Mouse (Mus musculus): ENCODE results near the gene Hmgcll1. TPM values are rescaled to one million over a fixed set of nuclear protein-coding genes. Genes with fewer than 3 reads are reported as not detected.

The Hmgcll1 gene
- total RNA-seq, 1 experiment: 3.8 TPM

DNA sequence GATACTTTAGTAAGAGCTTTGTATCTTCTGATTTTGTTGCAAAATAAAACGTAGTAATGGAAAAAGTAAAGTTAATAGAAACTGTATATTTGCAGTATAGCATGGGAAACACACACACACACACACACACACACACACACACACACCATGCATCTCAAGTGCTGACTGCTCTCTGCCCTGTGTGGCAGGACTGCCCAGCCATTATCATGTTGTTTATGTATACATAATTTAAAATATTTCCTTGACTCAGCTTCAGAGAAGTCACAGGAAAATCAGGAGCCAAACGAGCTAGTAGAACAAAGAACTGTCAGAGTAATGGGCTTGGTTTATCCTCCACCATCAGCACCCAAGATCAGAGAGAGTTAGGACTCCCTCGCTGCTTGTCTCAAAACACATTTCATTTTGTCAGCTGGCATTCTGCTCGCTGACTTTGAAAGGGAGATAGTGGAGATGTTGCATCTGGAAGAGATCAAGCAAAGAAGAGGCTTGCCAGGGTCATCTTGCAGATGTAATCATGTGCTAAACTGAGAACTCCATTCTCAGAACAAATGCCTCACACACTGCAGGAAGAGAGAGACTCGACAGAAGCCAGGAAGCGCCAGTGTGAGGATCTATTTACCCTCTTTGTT lies 7.2 kb upstream of the Hmgcll1 start:
- Histone ChIP-seq H3K9ac (ENCODE audit: insufficient read depth, low read depth, low read length, poor library complexity, severe bottlenecking) (no peak overlapping the region), H3K36me3 (ENCODE audit: control insufficient read depth, insufficient read depth, low read length, poor library complexity, severe bottlenecking) (no peaks in the 10 kb centered on the region), H3K27ac (ENCODE audit: insufficient read depth, low read depth, low read length, poor library complexity, severe bottlenecking) (no peak overlapping the region), H3K4me1 (ENCODE audit: control insufficient read depth in 2 of 2, insufficient read depth in 2 of 2, low read length in 2 of 2, poor library complexity in 1 of 2) (no peaks in the 10 kb centered on the region), H3K9me3 (ENCODE audit: control insufficient read depth, insufficient read depth, low read depth, low read length) (no peaks in the 10 kb centered on the region), H3K4me3 (ENCODE audit: insufficient read depth in 1 of 2, low read depth in 1 of 2, low read length in 2 of 2, poor library complexity in 1 of 2, severe bottlenecking in 1 of 2) (no peak overlapping the region)
- TF ChIP-seq ZC3H11A (IDR thresholded peaks at IDR 0.05; ENCODE audit: borderline replicate concordance, low read depth, low read length): no peak
- TF ChIP-seq HCFC1 (IDR thresholded peaks at IDR 0.05; ENCODE audit: borderline replicate concordance, insufficient read depth, low read length): no peak
- no peak for TF ChIP-seq MAFK (IDR thresholded peaks at IDR 0.05; ENCODE audit: insufficient read depth, low read depth, low read length)
- TF ChIP-seq ZNF384 (IDR thresholded peaks at IDR 0.05; ENCODE audit: low read depth, low read length): no peak
- no peak for TF ChIP-seq CHD2 (IDR thresholded peaks at IDR 0.05; ENCODE audit: low read depth, low read length)
- no peak for DNase-seq (ENCODE audit: low read depth, low spot score)
- in situ Hi-C loops (cut with MboI; ENCODE audit: low sequenced_read_pairs in 2 of 2, unreplicated experiment in 2 of 2): no loop called here

- H3K9me3 ChIP-seq (ENCODE audit: control insufficient read depth, insufficient read depth, low read depth, low read length): no peaks in the 10 kb centered on the region
- TF ChIP-seq CHD2 (IDR thresholded peaks at IDR 0.05; ENCODE audit: low read depth, low read length): no peak
- TF ChIP-seq ZNF384 (IDR thresholded peaks at IDR 0.05; ENCODE audit: low read depth, low read length): no peak
- TF ChIP-seq ZC3H11A (IDR thresholded peaks at IDR 0.05; ENCODE audit: borderline replicate concordance, low read depth, low read length): no peak
- no peak for TF ChIP-seq HCFC1 (IDR thresholded peaks at IDR 0.05; ENCODE audit: borderline replicate concordance, insufficient read depth, low read length)
- TF ChIP-seq MAFK (IDR thresholded peaks at IDR 0.05; ENCODE audit: insufficient read depth, low read depth, low read length): no peak
- in situ Hi-C loops (cut with MboI; ENCODE audit: low sequenced_read_pairs in 2 of 2, unreplicated experiment in 2 of 2): no loop called here
- H3K9ac ChIP-seq (ENCODE audit: insufficient read depth, low read depth, low read length, poor library complexity, severe bottlenecking): no peak overlapping the region
- no peak overlapping the region for H3K4me3 ChIP-seq (ENCODE audit: insufficient read depth in 1 of 2, low read depth in 1 of 2, low read length in 2 of 2, poor library complexity in 1 of 2, severe bottlenecking in 1 of 2)
- no peaks in the 10 kb centered on the region for H3K36me3 ChIP-seq (ENCODE audit: control insufficient read depth, insufficient read depth, low read length, poor library complexity, severe bottlenecking)
- H3K27ac ChIP-seq (ENCODE audit: insufficient read depth, low read depth, low read length, poor library complexity, severe bottlenecking): no peak overlapping the region
- no peak for DNase-seq (ENCODE audit: low read depth, low spot score)
- H3K4me1 ChIP-seq (ENCODE audit: control insufficient read depth in 2 of 2, insufficient read depth in 2 of 2, low read length in 2 of 2, poor library complexity in 1 of 2): no peaks in the 10 kb centered on the region
Observed at GRCm38 (mm10) chr9:76013789-76014188, 866 bp upstream of the Hmgcll1 start.

DNA sequence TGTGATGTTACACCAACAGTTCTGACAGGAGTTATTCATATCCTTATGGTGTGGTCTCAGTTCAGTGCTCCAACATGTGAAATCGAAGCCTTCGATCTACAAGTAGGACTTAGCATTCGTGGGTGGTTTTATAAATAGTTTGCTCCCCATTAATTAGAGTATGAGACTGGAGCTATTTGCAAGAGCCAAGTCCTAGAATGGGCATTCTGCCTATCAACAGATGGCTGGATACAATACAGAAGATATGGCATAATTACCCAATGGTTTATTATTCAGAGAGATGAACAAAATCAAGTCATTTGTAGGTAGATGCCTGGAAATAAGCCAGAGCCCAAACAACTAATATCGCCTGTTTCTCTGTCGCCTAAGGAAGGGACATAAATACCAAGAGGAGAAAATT lies 1.3 kb downstream of the Hmgcll1 start:
- in situ Hi-C loops (cut with MboI; ENCODE audit: low sequenced_read_pairs in 2 of 2, unreplicated experiment in 2 of 2): no loop called here
- no peak for TF ChIP-seq HCFC1 (IDR thresholded peaks at IDR 0.05; ENCODE audit: borderline replicate concordance, insufficient read depth, low read length)
- no peak for TF ChIP-seq ZC3H11A (IDR thresholded peaks at IDR 0.05; ENCODE audit: borderline replicate concordance, low read depth, low read length)
- TF ChIP-seq ZNF384 (IDR thresholded peaks at IDR 0.05; ENCODE audit: low read depth, low read length): no peak
- DNase-seq (ENCODE audit: low read depth, low spot score): no peak
- Histone ChIP-seq H3K27ac (ENCODE audit: insufficient read depth, low read depth, low read length, poor library complexity, severe bottlenecking) (no peak overlapping the region), H3K9me3 (ENCODE audit: control insufficient read depth, insufficient read depth, low read depth, low read length) (no peaks in the 10 kb centered on the region), H3K9ac (ENCODE audit: insufficient read depth, low read depth, low read length, poor library complexity, severe bottlenecking) (no peak overlapping the region), H3K36me3 (ENCODE audit: control insufficient read depth, insufficient read depth, low read length, poor library complexity, severe bottlenecking) (no peaks in the 10 kb centered on the region), H3K4me3 (ENCODE audit: insufficient read depth in 1 of 2, low read depth in 1 of 2, low read length in 2 of 2, poor library complexity in 1 of 2, severe bottlenecking in 1 of 2) (no peak overlapping the region), H3K4me1 (ENCODE audit: control insufficient read depth in 2 of 2, insufficient read depth in 2 of 2, low read length in 2 of 2, poor library complexity in 1 of 2) (no peaks in the 10 kb centered on the region)

DNA sequence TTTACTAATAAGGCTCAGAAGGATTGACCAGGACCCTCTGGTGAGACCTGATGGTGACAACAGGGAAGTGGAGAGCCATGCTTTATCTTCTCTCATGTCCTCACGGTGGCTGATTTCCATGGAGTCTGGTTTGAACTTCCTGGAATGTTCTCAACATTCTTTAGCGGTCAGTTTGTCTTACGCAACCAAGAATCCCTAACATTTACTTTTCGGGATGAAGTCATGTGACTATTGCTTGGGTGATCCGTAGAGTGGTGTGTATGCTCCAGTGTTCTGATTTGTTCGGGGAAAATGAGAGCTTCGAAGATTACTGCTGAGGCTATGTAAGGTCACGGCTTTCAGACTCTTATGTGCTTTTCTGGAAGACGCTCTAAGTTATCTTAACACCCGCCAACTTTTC lies 1.9 kb downstream of the Hmgcll1 start:
- TF ChIP-seq ZC3H11A (IDR thresholded peaks at IDR 0.05; ENCODE audit: borderline replicate concordance, low read depth, low read length): no peak
- no peak for TF ChIP-seq HCFC1 (IDR thresholded peaks at IDR 0.05; ENCODE audit: borderline replicate concordance, insufficient read depth, low read length)
- TF ChIP-seq CHD2 (IDR thresholded peaks at IDR 0.05; ENCODE audit: low read depth, low read length): no peak
- TF ChIP-seq MAFK (IDR thresholded peaks at IDR 0.05; ENCODE audit: insufficient read depth, low read depth, low read length): no peak
- TF ChIP-seq ZNF384 (IDR thresholded peaks at IDR 0.05; ENCODE audit: low read depth, low read length): no peak
- H3K4me3 ChIP-seq (ENCODE audit: insufficient read depth in 1 of 2, low read depth in 1 of 2, low read length in 2 of 2, poor library complexity in 1 of 2, severe bottlenecking in 1 of 2): no peak overlapping the region
- H3K36me3 ChIP-seq (ENCODE audit: control insufficient read depth, insufficient read depth, low read length, poor library complexity, severe bottlenecking): no peaks in the 10 kb centered on the region
- no peaks in the 10 kb centered on the region for H3K9me3 ChIP-seq (ENCODE audit: control insufficient read depth, insufficient read depth, low read depth, low read length)
- no peak for DNase-seq (ENCODE audit: low read depth, low spot score)
- no peak overlapping the region for H3K27ac ChIP-seq (ENCODE audit: insufficient read depth, low read depth, low read length, poor library complexity, severe bottlenecking)
- in situ Hi-C loops (cut with MboI; ENCODE audit: low sequenced_read_pairs in 2 of 2, unreplicated experiment in 2 of 2): no loop called here
- no peaks in the 10 kb centered on the region for H3K4me1 ChIP-seq (ENCODE audit: control insufficient read depth in 2 of 2, insufficient read depth in 2 of 2, low read length in 2 of 2, poor library complexity in 1 of 2)
- no peak overlapping the region for H3K9ac ChIP-seq (ENCODE audit: insufficient read depth, low read depth, low read length, poor library complexity, severe bottlenecking)

DNA sequence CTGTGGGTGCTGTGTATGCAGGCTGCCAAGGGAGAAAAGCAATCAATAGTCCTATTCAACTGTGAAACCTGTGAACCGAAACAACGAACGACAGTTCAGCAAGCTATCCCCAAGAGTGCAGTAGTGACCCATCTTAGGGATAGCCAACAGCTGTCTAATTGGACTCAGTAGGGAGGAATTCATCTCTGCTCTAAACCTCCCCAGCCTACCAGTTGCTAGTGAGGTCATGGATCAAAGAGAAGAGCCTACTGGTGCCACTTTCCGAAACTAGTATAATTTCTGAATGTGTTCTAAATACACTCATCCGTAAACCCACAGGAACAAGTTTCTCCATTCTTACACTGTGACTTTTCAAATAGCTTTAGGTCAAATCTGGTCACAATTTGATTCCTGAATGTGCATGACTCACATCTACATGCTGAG lies 8.9 kb downstream of the Hmgcll1 start:
- TF ChIP-seq ZNF384 (IDR thresholded peaks at IDR 0.05; ENCODE audit: low read depth, low read length) (no peak), HCFC1 (IDR thresholded peaks at IDR 0.05; ENCODE audit: borderline replicate concordance, insufficient read depth, low read length) (no peak), CHD2 (IDR thresholded peaks at IDR 0.05; ENCODE audit: low read depth, low read length) (no peak), MAFK (IDR thresholded peaks at IDR 0.05; ENCODE audit: insufficient read depth, low read depth, low read length) (no peak), ZC3H11A (IDR thresholded peaks at IDR 0.05; ENCODE audit: borderline replicate concordance, low read depth, low read length) (no peak)
- H3K4me1 ChIP-seq (ENCODE audit: control insufficient read depth in 2 of 2, insufficient read depth in 2 of 2, low read length in 2 of 2, poor library complexity in 1 of 2): no peaks in the 10 kb centered on the region
- in situ Hi-C loops (cut with MboI; ENCODE audit: low sequenced_read_pairs in 2 of 2, unreplicated experiment in 2 of 2): no loop called here
- no peak overlapping the region for H3K4me3 ChIP-seq (ENCODE audit: insufficient read depth in 1 of 2, low read depth in 1 of 2, low read length in 2 of 2, poor library complexity in 1 of 2, severe bottlenecking in 1 of 2)
- no peak overlapping the region for H3K27ac ChIP-seq (ENCODE audit: insufficient read depth, low read depth, low read length, poor library complexity, severe bottlenecking)
- DNase-seq (ENCODE audit: low read depth, low spot score): no peak
- H3K9ac ChIP-seq (ENCODE audit: insufficient read depth, low read depth, low read length, poor library complexity, severe bottlenecking): no peak overlapping the region
- H3K36me3 ChIP-seq (ENCODE audit: control insufficient read depth, insufficient read depth, low read length, poor library complexity, severe bottlenecking): no peaks in the 10 kb centered on the region
- no peaks in the 10 kb centered on the region for H3K9me3 ChIP-seq (ENCODE audit: control insufficient read depth, insufficient read depth, low read depth, low read length)

All from ES-E14 (cell line).